Mouse (Mus musculus) telencephalon, adult 2 months (tissue): ENCODE data around the gene Prx.
A peak's percentile ranks its signal among the peaks of the same experiment; 100 is the strongest.
"Not testable (repeated sequence)": the region's sequence is repeated elsewhere in the genome, so short reads cannot be mapped to it uniquely, and the experiment has no call there.

Source experiments
- DNase-seq: peaks from one replicate; pipeline ENCODE4 v3.0.0-alpha.2; 2011; ENCODE audit warnings: low read depth, low spot score

Prx gene

DNA sequence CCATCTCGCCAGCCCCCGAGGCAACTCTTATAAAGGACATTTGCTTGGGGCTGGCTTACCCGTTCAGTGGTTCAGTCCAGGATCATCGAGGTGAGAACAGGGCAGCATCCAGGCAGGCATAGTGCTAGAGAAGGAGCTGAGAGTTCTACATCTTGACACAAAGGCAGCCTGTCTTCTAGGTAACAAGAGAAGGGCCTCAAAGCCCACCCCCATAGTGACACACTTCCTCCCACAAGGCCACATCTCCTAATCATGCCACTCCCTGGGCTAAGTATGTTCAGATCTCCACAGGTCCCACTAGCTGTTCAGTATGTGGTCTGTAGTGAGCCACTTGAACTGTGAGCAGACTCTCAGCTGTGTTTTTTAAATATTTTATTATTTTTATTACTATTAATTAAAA is 15.3 kb upstream of the Prx start:
- no peak for DNase-seq

DNA sequence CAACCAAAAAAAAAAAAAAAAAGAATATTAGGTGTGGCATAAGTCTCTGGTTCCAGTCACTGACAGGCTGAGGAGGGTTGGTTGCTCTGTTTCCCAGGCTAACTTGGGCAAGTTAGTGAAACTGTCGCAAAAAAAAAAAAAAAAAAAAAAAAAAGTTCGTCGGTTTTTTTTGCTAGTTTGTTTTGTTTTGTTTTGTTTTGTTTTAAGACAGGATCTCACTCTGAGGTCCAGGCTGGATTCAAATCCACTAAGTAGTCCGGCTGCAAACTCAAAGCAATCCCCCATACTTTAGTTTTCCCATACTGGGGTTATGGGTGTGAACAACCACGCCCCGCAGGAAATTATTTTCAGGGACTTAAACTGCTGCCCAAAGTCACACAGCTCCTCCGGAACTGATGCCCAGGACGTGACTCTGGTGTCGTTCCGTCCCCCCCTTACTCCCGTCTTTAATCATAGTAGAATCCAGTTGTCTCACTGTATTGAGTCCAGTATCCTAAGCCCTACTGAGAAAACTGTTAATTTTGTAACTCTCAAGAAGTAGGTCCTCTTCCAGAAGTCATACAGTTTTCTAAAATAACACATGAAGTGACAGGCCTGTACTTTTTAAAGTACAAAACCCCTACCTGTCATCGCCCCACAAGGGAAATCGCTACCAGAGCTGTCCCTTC is 12.9 kb upstream of the Prx start:
- DNase-seq, result no peak

DNA sequence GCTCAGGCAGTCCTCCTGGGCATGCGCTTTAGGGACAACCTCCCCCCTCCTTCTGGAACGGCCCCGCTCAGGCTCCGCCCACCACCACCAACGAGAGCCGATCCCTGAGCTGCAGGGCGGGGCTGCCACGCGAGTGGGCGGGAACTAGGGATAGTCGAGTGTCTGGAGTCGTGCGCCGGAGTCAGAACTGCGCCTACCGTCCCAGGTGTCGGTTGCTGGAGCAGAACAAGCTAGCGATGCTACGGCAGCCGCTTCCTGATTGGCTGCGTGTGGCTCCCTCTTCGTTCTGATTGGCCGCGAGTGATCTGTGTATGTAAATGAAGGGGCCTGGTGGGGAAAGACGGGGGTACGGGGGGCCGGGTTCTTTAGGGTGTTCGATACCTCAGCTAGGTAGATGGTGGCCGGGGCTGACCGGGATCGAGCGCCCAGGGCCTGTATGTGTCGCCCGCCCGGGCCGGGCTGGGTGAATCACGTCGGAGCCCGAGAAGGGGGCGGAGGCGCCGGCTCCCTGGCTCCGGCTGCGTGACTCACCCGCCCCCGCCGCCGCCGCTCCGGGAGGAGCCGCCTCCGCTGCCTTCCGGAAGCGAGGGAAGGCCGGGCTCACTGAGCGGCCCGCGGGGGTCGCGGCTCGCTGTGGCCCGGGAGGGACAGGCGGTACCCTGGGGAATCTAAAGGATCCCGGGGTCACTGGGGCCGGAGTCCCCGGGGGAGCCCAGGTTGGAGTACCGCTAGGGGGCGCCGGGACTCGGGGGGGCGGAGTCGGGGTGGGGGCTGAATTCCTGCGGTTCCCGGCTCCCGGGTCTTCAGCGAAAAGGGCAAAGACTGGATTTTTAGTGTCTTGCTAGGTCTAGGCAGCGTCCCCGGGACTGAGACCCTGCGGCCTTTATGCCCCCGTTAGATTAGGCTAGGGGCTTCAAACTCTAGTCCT is 12.1 kb upstream of the Prx start, which contains the start of gene Sertad1:
Sertad1 (plus strand) TSS at position 141 of the 928 bp plus-strand sequence.
- peak; percentile 99 for DNase-seq

DNA sequence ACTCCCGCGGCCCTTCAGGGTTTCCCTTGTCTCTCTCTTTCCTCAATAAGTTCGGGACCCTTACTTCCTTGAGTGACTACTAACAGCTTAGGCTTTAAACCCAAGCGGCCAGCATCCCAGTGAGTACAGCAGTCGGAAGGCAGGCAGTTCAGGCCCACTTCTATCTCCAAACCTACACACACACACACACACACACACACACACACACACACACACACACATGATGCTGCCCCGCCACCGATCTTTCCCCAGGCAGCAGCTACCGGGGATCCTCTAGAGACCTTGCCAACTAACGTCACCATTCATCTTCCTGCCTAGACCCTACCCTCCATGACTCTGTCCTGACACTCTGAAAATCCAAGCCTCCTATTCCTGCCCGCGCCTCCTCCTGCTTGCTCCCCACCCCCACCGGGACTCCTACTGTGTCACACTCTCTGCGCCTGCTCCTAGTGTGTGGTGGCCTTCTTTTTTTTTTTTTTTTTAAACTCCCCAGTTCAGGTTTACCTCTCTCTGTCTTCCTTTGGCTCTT is 11.3 kb upstream of the Prx start:
- no peak for DNase-seq

DNA sequence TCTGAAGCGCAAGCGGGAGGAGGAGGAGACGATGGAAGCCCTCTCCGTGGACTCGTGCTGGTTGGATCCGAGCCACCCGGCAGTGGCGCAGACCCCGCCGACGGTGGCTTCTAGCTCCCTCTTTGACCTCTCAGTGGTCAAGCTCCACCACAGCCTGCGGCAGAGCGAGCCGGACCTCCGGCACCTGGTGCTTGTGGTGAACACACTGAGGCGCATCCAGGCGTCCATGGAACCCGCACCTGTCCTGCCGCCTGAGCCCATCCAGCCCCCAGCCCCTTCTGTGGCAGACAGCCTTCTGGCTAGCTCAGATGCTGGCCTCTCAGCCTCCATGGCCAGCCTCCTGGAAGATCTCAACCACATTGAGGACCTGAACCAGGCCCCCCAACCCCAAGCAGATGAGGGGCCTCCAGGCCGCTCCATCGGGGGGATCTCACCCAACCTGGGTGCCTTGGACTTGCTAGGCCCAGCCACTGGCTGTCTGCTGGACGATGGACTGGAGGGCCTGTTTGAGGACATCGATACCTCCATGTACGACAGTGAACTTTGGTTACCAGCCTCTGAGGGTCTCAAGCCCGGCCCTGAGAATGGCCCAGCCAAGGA is 9.8 kb upstream of the Prx start:
- DNase-seq, result no peak

DNA sequence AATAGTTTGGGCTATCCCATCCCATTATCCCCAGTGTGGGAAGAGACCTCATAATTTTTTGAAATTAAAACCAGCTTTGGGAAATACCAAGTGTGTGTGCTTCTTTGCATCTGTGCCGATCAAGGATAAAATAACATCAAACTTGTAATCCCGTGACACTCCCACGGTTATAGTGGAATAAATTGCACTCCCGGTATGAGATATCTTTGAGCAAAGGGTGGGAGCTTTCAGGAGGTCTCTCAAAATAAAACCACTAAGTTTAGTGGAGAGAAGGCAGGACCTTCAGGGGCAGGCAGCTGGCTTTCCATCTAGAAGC is 8.9 kb upstream of the Prx start:
- no peak for DNase-seq

DNA sequence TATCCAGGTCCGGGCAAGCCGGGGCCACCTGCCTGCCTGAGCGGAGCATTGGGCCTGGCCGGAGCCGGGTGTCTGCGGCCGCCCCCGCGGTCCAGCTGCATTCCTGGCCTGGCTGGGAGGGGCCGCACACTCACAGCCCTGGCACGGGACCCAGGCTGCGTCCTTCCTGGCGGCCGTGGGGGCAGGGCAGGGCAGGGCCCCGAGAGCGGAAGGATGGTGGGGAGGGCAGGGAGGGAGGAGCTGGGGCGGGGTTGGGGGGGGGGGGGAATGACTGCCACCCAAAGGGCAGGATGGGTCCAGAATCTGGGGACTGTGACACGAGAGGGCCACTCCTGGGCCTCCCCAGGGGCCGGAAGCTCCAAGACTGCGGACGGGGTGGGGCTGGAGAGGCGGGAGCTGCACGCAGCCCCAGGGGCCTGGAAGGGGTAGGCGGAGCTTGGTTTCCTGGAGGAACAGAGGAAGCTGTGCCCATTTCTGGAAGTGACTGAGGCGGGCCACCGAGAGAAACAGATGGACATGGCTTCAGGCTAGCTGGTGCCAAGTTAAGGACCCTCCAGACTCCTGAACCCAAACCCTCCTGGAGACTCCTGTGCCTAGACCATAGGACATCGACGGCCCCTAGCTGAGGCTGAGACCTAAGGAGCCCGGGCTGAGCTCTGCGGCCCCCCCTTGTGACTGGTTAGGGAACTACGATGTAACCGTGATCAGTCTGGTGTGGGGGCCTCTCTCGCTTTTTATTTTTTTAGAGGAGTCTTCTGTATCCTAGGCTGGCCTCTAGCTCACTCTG is 8.4 kb upstream of the Prx start:
- no peak for DNase-seq

DNA sequence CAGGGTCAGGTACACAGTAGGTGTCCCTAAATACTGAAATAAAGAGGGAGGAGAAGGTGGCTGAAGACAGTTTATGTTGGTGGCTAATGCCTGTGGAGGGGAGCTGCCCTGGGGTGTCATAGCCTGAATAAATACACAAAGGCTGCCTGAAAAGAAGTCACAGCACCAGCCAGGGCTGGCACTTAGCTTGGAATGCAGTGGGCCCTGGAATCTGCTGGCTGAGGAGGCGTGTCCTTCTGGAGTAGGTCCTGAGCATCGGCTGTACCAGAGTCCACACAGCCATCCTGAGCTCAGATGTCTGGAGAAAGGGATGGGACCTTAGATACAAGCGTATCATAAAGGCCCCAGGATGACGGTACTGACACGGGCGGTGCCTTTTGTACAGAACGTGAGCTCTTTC is 7.3 kb upstream of the Prx start:
- no peak for DNase-seq

DNA sequence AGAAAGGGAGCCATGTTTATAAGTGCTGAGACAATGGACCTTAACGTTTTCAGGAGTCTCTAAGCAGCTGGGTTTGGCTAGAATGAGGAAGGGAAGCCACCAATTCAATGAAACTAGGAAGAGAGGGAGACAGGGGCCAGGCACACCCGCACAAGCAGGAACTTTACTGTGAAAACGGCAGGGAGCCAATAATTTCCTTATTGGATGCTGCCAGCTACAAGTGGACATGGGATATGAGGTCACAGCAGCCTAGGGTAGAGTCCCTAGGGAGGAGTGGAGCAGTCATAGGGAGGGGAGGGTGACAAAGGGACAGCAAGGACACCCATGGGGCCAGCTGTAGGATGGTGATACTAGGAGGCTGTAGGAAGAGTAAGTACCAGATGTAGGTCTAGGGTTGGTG is 6.1 kb upstream of the Prx start:
- no peak for DNase-seq

DNA sequence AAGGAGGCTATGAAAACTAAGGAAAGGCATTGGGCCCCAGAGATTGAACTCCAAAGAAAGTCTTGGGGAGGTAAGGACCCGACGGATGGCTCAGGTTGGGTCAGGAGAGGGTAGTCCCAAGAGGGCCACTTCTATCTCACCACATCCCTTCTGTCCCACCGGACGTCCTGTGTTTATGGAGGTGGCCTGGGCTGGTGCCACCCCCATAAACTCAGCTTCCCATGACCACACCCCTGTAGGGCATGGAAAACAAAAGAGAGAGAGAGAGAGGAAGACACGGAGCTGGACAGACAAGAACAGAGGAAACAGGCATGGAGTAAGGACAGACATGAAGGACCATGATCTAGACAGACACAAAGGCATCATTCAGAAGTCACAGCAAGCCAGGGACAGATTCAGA is 5.7 kb upstream of the Prx start:
- no peak for DNase-seq

DNA sequence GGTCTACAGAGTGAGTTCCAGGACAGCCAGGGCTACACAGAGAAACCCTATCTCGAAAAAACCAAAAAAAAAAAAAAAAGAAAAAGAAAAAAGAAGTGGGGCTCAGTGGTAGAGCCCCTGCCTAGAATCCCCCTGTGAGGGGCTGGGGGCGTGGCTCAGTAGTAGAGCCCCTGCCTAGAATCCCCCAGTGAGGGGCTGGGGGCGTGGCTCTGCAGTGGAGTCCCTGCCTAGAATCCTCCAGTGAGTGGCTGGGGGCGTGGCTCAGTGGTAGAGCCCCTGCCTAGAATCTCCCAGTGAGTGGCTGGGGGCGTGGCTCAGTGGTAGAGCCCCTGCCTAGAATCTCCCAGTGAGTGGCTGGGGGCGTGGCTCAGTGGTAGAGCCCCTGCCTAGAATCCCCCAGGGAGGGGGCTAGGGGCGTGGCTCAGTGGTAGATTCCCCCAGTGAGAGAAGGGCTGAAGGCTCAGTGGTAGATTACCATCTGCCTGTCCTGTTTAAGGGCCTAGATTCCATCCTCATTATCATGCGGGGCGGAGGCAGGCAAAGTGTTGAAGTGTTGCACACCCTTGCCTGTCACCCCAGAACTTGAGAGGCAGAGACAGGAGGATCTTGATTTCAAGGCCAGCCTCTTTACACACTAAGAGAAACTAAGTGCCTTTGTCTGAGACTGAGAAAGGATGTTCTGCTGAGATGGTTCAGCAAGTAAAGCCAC is 4.3 kb upstream of the Prx start:
- not testable (repeated sequence) for DNase-seq

DNA sequence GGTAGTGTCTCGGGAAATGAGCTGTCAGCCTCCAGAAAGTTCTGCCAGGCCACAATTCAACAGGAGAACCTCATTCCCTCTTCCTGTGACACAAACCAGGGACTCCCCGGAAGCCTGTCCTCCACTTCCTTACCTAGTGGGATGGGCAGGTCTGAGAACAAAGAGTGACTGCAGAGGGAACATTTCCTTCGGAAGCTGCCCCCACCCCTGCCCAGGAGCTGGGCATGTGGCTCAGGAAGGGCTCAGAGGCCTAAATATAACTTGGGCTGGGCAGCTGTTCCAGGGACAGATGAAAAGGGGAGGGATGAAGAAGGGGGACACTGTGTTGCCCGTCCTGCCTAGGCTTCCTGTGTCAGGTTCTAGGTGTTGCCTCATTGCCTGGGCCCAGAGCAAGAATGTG is 2.5 kb downstream of the Prx start:
- DNase-seq, result no peak

DNA sequence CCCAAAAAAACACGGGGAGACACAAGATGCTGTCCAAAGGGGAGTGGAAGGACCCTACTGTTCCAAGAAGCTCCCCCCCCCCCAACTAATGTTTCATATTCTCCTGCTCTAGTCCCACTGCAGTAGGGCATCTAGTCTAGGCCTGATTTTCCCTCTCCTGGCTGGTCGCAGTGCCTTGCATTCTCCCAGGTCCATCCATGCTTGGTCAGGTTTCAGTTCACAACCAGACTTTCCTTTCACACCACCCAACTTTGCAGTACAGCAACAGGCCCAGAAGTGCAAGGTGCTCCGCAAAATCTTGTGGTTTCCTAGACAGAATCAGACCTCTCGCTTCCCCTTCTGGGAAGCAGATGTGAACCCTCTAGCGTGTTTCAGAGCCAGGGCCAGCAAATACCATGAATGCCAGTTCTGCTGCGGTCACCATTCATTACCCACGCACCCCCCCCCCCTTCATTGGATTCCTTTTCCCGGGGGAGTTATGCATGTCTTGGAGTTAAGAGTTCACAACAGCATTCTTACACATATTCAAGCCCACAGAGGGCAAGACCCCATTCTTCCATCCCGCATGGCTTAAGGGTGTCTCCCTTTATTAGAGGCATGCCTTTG is 7.7 kb downstream of the Prx start:
- no peak for DNase-seq

DNA sequence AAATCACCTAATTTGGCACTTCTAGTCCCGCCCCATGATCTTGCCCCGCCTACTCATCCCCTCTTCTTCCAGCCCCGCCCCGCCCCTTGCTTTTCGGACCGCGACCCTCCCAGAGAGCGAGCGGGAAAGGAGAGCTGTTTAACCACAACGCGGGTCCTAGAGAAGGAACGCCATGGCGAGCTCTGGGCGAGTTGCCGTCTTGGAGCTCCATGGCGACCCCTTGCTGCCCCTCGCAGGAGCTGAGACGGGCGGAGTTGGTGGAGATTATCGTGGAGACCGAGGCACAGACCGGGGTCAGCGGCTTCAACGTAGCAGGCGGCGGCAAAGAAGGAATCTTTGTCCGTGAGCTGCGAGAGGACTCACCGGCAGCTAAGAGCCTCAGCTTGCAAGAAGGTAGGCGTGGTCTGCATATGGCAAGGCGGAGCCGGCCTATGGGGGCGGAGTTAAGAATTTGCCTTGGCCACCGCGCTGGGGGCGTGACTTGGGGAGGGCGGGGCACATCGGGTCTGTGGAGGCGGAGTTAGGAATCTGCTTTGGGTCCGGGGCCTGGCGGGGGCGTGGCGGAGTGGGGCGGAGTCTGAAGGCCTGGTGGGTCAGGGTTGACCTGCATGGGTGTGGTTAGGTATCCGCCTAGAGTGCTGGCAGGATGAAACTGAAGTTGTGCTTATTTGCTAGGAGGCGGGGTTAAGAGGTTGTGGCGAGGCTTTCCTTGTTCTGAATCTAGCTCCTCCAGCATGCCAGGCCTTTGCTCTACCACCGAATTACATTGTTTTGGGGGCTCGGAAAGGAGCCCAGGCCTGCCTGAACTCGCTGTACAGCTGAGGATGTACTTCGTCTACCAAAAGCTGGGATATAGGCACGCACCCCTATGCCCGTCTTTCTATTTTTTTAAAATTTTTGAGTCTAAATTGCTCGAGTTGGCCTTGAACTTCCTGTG is 8.9 kb downstream of the Prx start:
- peak; percentile 82 for DNase-seq

DNA sequence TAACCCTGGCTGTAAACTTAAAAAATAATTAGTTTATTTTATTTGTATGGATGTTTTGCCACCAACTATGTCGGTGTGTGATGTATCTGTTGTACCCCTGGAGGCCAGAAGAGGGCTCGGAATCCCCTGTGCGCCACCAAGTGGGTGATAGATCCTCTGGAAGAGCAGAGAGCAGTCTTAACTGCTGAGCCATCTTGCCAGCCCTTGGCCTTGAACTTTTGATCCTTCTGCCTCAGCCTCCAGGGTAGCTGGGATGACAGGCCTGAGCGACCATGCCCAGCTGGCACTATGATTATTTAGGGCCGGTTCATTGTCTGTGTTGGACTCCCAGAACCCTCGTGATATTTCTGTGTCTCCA is 9.5 kb downstream of the Prx start:
- no peak for DNase-seq

DNA sequence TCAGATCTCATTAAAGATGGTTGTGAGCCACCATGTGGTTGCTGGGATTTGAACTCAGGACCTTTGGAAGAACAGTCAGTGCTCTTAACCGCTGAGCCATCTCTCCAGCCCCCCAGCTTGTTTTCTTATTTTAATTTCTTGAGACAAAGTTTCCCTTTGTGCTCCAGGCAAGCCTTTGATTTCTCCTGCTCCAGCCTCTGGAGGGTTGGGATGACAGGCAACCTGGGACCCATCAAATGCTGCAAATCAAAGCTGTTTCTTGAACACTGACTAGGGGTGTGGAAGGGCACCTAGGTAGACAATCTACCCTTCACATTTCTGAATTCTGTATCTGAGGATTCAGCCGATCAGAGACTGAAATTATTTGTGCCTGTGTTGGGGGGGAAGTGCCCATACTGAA is 11.7 kb downstream of the Prx start:
- DNase-seq, result no peak

DNA sequence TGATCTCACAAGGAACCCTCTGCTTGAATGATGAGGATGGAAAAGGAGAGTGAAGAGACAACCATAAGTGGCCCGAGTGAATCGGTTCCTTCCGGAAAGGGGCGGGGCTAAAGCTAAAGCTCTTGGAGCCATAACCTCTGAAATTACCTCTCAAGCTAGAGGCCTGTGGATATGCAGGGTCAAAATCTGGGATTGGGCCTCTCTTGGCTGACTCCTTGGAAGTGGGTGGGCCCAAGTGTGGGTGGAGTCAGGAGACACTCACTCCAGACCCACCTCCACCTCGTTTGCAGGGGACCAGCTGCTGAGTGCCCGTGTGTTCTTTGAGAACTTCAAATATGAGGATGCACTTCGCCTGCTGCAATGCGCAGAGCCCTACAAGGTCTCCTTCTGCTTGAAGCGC is 15.8 kb downstream of the Prx start:
- no peak for DNase-seq

DNA sequence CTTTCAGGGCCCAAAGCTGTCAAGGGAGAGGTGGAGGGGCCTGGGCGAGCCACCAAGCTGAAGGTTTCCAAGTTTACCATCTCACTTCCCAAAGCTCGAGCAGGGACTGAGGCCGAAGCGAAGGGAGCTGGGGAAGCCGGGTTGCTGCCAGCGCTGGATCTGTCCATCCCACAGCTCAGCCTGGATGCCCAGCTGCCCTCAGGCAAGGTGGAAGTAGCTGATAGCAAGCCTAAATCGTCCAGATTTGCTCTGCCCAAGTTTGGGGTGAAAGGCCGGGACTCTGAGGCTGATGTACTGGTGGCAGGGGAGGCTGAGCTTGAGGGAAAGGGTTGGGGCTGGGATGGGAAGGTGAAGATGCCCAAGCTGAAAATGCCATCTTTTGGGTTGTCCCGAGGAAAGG is 19.2 kb downstream of the Prx start:
- no peak for DNase-seq

DNA sequence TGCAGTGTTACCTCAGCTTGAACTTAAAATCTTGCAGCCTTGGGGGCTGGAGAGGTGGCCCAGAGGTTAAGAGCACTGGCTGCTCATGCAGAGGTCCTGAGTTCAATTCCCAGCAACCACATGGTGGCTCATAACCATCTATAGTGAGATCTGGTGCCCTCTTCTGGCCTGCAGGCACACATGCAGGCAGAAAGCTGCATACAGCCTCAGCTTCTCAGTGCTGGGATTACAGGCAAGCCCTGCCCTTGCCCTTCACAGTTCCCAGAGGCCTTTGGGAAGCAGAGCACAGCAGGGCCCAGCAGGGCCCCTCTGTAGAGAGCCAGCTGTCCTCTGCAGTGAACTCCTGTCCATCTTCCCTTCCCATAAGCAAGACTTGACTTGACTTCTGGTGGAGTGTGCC is 21.0 kb downstream of the Prx start:
- no peak for DNase-seq

DNA sequence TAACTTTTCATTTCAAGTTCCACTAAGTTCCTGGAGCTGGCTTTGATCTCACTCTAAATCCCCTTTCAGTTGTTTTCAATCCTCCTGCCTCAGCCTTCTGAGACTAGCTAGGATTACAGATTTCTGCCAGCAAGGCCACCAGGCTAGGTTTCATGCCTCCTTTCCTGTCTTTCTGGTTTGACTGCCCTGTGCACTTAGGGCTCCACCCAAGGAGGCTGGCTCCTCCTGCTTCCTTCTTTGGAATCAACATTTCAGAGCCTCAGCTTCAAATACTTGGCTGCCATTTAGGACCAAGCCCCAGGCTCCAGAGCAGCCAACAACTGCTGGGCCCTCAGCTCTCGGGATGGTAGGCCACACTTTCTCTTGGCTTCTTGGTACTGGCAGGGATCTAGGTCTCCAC is 21.5 kb downstream of the Prx start:
- DNase-seq, result no peak
